Mouse (Mus musculus): Measurements from ENCODE around the gene Dscam. TPM values are rescaled to one million over a fixed set of nuclear protein-coding genes. Genes with fewer than 3 reads are reported as not detected.

The Dscam gene
- total and polyA plus RNA-seq, 2 experiments from 2014 or later: 7.9 to 29.1 TPM

DNA sequence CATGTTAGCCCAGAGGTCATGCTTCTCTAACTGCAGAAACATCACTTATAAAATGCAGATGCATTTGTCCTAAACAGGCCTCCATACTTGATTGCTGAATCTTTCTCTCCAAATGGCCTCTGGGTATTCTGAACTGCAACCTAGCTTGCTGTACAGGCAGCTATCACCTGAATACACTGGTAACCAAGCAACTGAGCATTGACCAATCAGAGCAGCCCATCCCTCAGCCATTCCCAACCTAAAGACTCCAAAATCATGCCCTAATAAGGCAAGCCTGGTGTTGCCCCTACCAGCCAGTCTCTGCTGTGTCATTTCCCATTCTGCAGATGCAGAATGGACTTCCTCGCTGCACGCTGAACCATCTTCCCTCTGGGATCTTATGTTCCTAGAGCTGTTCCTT is 200.9 kb downstream of the Dscam start:
- Histone ChIP-seq H3K4me2 (ENCODE audit: low read depth) (no peak overlapping the region), H3K4me1 (ENCODE audit: insufficient read depth) (0 out of 2 replicates have a peak, but pooled peaks cover 3% of the 10 kb centered on the region), H3K9ac (no peak overlapping the region), H3K27me3 (ENCODE audit: insufficient read depth, low read length) (no peaks in the 10 kb centered on the region), H3K9me3 (ENCODE audit: low read length) (no peaks in the 10 kb centered on the region), H3K27ac (ENCODE audit: low read depth, low read length) (peak overlapping the region; percentile 70), H3K4me3 (ENCODE audit: low read depth, low read length) (no peak overlapping the region), H3K36me3 (ENCODE audit: insufficient read depth) (no peaks in the 10 kb centered on the region)
- DNase-seq (peak; percentile 50), ATAC-seq (peak; percentile 97)
- 68% methylated on average over 2 of the region's 2 CpGs for WGBS
- TF ChIP-seq CTCF (IDR thresholded peaks at IDR 0.05; ENCODE audit: low read depth): no peak

DNA sequence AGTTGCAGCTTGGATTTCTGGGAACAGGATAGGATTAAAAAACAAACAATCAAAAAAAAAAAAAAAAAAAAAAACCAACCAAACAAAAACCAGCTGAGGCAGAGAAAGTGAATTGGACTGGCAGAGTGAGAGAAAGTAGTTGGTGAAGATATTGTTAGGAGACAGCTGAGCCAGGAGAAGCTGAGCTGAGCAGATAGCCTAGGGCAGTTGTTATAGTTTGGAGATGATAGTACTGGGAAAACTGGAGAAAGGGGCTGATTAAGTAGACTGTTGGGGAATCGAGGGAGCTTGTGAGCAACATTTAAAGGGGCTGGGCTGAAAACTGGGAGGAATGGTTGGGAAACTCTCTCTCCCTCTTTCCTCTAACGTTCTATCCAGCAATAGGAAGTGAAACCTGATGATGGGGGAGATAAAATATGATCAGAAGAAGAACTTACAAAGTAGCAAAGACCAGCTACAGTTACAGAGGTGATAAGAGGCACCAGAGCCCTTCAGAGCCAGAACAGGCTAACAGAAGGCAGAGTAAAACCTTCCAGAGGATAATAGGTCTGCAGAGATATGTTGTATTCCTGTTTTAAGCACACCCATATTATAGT is 201.6 kb downstream of the Dscam start:
- DNase-seq: no peak
- ATAC-seq: no peak
- 0 out of 2 replicates have a peak overlapping the region, but pooled peaks have one; percentile 29 for H3K27ac ChIP-seq (ENCODE audit: low read depth, low read length)
- no peaks in the 10 kb centered on the region for H3K36me3 ChIP-seq (ENCODE audit: insufficient read depth)
- no peak overlapping the region for H3K9ac ChIP-seq
- 74% methylated on average over 2 of the region's 2 CpGs for WGBS
- H3K27me3 ChIP-seq (ENCODE audit: insufficient read depth, low read length): no peaks in the 10 kb centered on the region
- TF ChIP-seq CTCF (IDR thresholded peaks at IDR 0.05; ENCODE audit: low read depth): no peak
- no peak overlapping the region for H3K4me2 ChIP-seq (ENCODE audit: low read depth)
- no peaks in the 10 kb centered on the region for H3K9me3 ChIP-seq (ENCODE audit: low read length)
- no peak overlapping the region for H3K4me3 ChIP-seq (ENCODE audit: low read depth, low read length)
- H3K4me1 ChIP-seq (ENCODE audit: insufficient read depth): 0 out of 2 replicates have a peak, but pooled peaks cover 3% of the 10 kb centered on the region

DNA sequence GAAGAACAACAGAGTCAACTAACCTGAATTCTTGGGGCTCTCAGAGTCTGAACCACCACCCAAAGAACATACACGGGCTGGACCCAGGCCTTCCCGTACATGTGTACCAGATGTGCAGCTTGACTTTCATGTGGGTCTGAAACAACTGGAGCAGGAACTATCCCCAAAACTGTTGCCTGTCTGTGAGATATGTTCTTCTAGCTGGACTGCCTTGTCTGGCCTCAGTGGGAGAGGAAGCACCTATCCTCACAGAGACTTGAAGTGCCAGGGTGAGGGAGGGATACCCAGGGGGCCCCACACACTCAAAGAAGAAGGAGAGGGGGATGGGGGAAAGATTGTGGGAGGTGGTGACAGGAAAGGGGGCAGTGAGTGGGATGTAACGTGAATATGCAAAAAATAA is 210.9 kb downstream of the Dscam start:
- Histone ChIP-seq H3K9me3 (ENCODE audit: low read length) (no peaks in the 10 kb centered on the region), H3K4me3 (ENCODE audit: low read depth, low read length) (no peak overlapping the region), H3K27me3 (ENCODE audit: insufficient read depth, low read length) (no peaks in the 10 kb centered on the region), H3K4me1 (ENCODE audit: insufficient read depth) (no peaks in the 10 kb centered on the region), H3K4me2 (ENCODE audit: low read depth) (no peak overlapping the region), H3K36me3 (ENCODE audit: insufficient read depth) (no peaks in the 10 kb centered on the region), H3K9ac (no peak overlapping the region), H3K27ac (ENCODE audit: low read depth, low read length) (no peak overlapping the region)
- DNase-seq (no peak), ATAC-seq (no peak)
- TF ChIP-seq CTCF (IDR thresholded peaks at IDR 0.05; ENCODE audit: low read depth): no peak
- 93% methylated on average over 3 of the region's 3 CpGs for WGBS

DNA sequence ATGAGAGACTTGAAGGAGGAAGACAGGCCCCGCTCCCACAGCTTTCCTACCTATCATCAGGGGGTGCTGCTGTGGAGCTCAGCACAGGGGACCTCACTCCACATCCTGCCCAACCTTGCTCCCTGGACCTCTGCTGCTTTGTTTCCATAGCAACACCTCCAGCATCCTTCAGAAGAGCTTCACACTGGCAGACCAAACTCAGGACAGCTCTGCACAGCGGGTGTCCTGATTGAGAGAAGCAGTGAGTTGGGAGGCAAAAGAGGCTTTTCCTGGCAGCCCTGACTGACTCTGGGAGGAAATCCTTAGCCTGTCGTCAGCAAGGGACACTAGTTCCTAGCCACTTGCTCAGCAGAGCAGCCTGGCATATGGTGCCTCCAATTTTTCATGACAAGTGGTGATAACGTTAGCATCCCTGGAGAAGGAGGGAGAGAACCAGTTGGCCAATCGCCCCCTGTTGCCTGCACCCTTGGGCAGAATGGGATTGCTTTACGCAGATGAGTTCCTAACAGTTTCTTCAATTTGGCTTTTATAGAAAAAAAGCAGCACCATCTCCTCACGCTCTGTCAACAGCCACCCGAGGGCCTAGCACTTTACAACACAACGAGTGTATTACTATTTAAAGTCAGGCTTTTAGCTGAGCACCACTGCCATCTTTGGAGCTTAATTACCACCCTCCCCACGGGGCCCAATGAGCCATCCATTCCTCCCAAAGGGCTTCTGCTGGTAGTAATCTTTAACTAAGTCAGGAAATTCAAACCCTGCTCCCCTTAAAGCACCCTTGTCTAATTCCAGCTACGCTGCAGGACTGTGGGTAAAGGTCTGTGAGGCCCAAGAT is 224.9 kb downstream of the Dscam start:
- whole genome bisulfite sequencing: 36% methylated on average over 11 of the region's 11 CpGs
- Histone ChIP-seq H3K27ac (ENCODE audit: low read depth, low read length) (peak overlapping the region; percentile 57; the same call in 1 of the 2 replicates), H3K4me3 (ENCODE audit: low read depth, low read length) (no peak overlapping the region), H3K27me3 (ENCODE audit: insufficient read depth, low read length) (no peaks in the 10 kb centered on the region), H3K9me3 (ENCODE audit: low read length) (no peaks in the 10 kb centered on the region), H3K4me2 (ENCODE audit: low read depth) (no peak overlapping the region), H3K9ac (no peak overlapping the region), H3K36me3 (ENCODE audit: insufficient read depth) (no peaks in the 10 kb centered on the region), H3K4me1 (ENCODE audit: insufficient read depth) (peaks cover 8% of the 10 kb centered on the region)
- DNase-seq (peak; percentile 50), ATAC-seq (peak; percentile 87)
- no peak for TF ChIP-seq CTCF (IDR thresholded peaks at IDR 0.05; ENCODE audit: low read depth)

DNA sequence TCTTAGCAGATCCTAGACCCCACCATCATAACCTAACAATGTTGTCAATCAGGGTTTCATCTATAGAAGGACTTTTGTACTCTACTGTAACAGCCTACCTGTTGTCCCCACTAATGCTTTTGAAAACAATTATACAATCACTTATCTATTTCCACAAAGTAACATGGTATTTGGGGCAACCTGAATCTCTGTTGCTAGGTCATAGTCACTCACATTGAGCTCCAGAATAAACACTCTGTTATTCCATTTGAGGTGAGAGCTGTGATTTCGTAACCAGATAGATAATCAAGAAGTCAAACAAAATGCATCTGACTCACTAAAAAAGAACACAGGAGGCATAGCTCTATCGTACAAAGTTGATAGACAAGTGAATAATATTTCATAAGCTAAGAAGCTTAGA is 226.9 kb downstream of the Dscam start:
- peaks cover 8% of the 10 kb centered on the region for H3K4me1 ChIP-seq (ENCODE audit: insufficient read depth)
- H3K36me3 ChIP-seq (ENCODE audit: insufficient read depth): no peaks in the 10 kb centered on the region
- ATAC-seq (no peak), DNase-seq (no peak)
- no peak overlapping the region for H3K27ac ChIP-seq (ENCODE audit: low read depth, low read length)
- no peaks in the 10 kb centered on the region for H3K27me3 ChIP-seq (ENCODE audit: insufficient read depth, low read length)
- no peak overlapping the region for H3K9ac ChIP-seq
- no peaks in the 10 kb centered on the region for H3K9me3 ChIP-seq (ENCODE audit: low read length)
- H3K4me2 ChIP-seq (ENCODE audit: low read depth): no peak overlapping the region
- 86% methylated on average over 2 of the region's 2 CpGs for WGBS
- no peak overlapping the region for H3K4me3 ChIP-seq (ENCODE audit: low read depth, low read length)
- TF ChIP-seq CTCF (IDR thresholded peaks at IDR 0.05; ENCODE audit: low read depth): no peak

DNA sequence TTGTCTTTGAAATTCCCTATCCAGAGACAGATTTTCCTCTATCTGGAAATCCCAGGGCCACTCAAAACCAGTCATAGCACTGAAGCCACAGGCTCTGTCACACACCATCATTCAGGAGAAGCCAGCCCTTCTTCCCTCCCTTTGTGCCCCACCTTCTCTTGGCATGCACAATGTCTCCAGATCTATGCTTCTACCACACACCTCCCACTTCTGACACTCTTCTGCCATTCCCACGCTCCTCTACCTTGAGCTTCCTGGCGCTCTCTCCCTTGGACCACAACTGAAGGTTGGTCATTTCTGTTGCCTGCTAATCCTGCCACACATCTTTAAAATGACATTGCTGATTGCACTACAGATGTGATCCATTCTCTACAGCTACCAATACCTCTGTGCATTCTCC is 235.8 kb downstream of the Dscam start:
- Histone ChIP-seq H3K4me1 (ENCODE audit: insufficient read depth) (no peaks in the 10 kb centered on the region), H3K27me3 (ENCODE audit: insufficient read depth, low read length) (no peaks in the 10 kb centered on the region), H3K9me3 (ENCODE audit: low read length) (no peaks in the 10 kb centered on the region), H3K9ac (no peak overlapping the region), H3K4me2 (ENCODE audit: low read depth) (no peak overlapping the region), H3K36me3 (ENCODE audit: insufficient read depth) (no peaks in the 10 kb centered on the region), H3K4me3 (ENCODE audit: low read depth, low read length) (no peak overlapping the region), H3K27ac (ENCODE audit: low read depth, low read length) (no peak overlapping the region)
- no peak for ATAC-seq
- DNase-seq: no peak
- 91% methylated on average over 2 of the region's 2 CpGs for WGBS
- TF ChIP-seq CTCF (IDR thresholded peaks at IDR 0.05; ENCODE audit: low read depth): no peak

DNA sequence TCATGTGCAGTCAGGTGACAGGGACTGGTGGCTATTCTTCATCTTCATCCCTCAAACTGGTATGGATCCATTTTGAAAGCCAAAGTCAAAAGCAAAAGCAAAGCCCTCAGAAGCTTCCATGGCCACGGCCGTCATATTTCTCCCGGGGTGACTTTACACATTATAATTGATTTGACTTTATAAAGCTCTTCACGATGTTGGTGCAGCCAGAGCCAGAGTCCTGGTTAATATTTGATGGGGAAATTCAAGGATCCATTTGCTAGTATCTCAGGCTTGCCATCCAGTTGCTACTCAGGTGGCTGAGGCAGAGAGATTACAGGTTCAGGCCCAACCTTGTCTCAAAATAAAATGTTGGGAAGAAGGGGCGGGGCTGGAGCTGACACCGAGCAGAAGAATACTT is 238.3 kb downstream of the Dscam start:
- no peak overlapping the region for H3K27ac ChIP-seq (ENCODE audit: low read depth, low read length)
- H3K27me3 ChIP-seq (ENCODE audit: insufficient read depth, low read length): no peaks in the 10 kb centered on the region
- no peaks in the 10 kb centered on the region for H3K9me3 ChIP-seq (ENCODE audit: low read length)
- peaks cover under 1% of the 10 kb centered on the region; the same call in 1 of the 2 replicates for H3K4me1 ChIP-seq (ENCODE audit: insufficient read depth)
- H3K9ac ChIP-seq: no peak overlapping the region
- TF ChIP-seq CTCF (IDR thresholded peaks at IDR 0.05; ENCODE audit: low read depth): no peak
- H3K36me3 ChIP-seq (ENCODE audit: insufficient read depth): no peaks in the 10 kb centered on the region
- no peak overlapping the region for H3K4me2 ChIP-seq (ENCODE audit: low read depth)
- no peak overlapping the region for H3K4me3 ChIP-seq (ENCODE audit: low read depth, low read length)
- 89% methylated on average over 6 of the region's 6 CpGs for WGBS
- ATAC-seq (no peak), DNase-seq (no peak)

All from forebrain, postnatal 0 days (tissue).